Mouse (Mus musculus) olfactory bulb, adult 2 months (tissue): Measurements from ENCODE around the gene Chchd6. TPM values are rescaled to one million over a fixed set of nuclear protein-coding genes. Genes with fewer than 3 reads are reported as not detected.

Source experiments
- H3K27ac ChIP-seq: fragments of 200-500 bp; 2 replicates; pipeline ENCODE4 v1.5.1; 2012; ENCODE audit warnings: low read depth, low read length; ENCODE audit not compliant: insufficient read depth
- H3K4me1 ChIP-seq: fragments of 200-500 bp; 2 replicates; pipeline ENCODE4 v1.6.1; 2012; ENCODE audit warnings: low read length; ENCODE audit not compliant: control insufficient read depth, insufficient read depth
- H3K4me3 ChIP-seq: fragments of 200-500 bp; 2 replicates; pipeline ENCODE4 v1.5.1; 2012; ENCODE audit warnings: mild to moderate bottlenecking, low read depth, low read length, moderate library complexity; ENCODE audit not compliant: insufficient read depth
- CTCF ChIP-seq: fragments of 200-500 bp; IDR thresholded peaks from 2 replicates; pipeline ENCODE4 v1.5.1; 2012; ENCODE audit warnings: low read depth, mild to moderate bottlenecking, low read length, moderate library complexity; ENCODE audit not compliant: insufficient read depth
- POLR2A ChIP-seq: fragments of 200-500 bp; IDR thresholded peaks from 2 replicates; pipeline ENCODE4 v1.6.1; 2012; ENCODE audit warnings: mild to moderate bottlenecking, low read depth, low read length, moderate library complexity; ENCODE audit not compliant: insufficient read depth
- WGBS: fragments of 180-500 bp; shearing (Covaris S2); methylation state at CpG from one replicate; pipeline ENCODE4 v1.1.7; 2018; 5-methylcytosine and 5-hydroxymethylcytosine counted together
- polyA plus RNA-seq: library from polyadenylated mRNA; stranded (reverse); fragments of >200 nt; gene quantifications from 2 replicates; pipeline ENCODE4 v1.2.4, GENCODE M21; 2012; ENCODE audit warnings: low replicate concordance; ENCODE audit not compliant: missing spikeins, insufficient read depth, insufficient read length

Gene Chchd6
- polyA plus RNA-seq, 1 experiment: not detected

GRCm38 (mm10) chr6:89595777-89596146, 310 bp upstream of the Chchd6 start:
- WGBS: 25% methylated on average over 5 of the region's 5 CpGs
- TF ChIP-seq CTCF: no peak
- TF ChIP-seq POLR2A: no peak
- H3K4me3 ChIP-seq: no peak overlapping the region
- no peak overlapping the region for H3K27ac ChIP-seq
- H3K4me1 ChIP-seq: peaks cover 2% of the 10 kb centered on the region; the same call in 1 of the 2 replicates

- no peak overlapping the region for H3K4me3 ChIP-seq
- no peak overlapping the region for H3K27ac ChIP-seq
- TF ChIP-seq POLR2A (no peak), CTCF (no peak)
- 56% methylated on average over 3 of the region's 3 CpGs for WGBS
- H3K4me1 ChIP-seq: peaks cover 2% of the 10 kb centered on the region; the same call in 1 of the 2 replicates
These were observed 3.4 kb downstream of the Chchd6 start for GRCm38 (mm10) chr6:89592016-89592415.

- peaks cover 2% of the 10 kb centered on the region; the same call in 1 of the 2 replicates for H3K4me1 ChIP-seq
- TF ChIP-seq POLR2A (no peak), CTCF (no peak)
- 65% methylated on average over 3 of the region's 3 CpGs for WGBS
- no peak overlapping the region for H3K27ac ChIP-seq
- no peak overlapping the region for H3K4me3 ChIP-seq
These were observed 3.9 kb downstream of the Chchd6 start for GRCm38 (mm10) chr6:89591531-89591930.

- no peak overlapping the region for H3K4me3 ChIP-seq
- TF ChIP-seq CTCF: no peak
- TF ChIP-seq POLR2A: no peak
- H3K27ac ChIP-seq: no peak overlapping the region
- H3K4me1 ChIP-seq: peaks cover 8% of the 10 kb centered on the region
These were observed 9.8 kb downstream of the Chchd6 start for GRCm38 (mm10) chr6:89585696-89586095.

GRCm38 (mm10) chr6:89584634-89585409, 10.6 kb downstream of the Chchd6 start:
- TF ChIP-seq POLR2A: no peak
- no peak for TF ChIP-seq CTCF
- H3K27ac ChIP-seq: no peak overlapping the region
- WGBS: 16% methylated on average over 5 of the region's 5 CpGs
- H3K4me3 ChIP-seq: no peak overlapping the region
- peaks cover 8% of the 10 kb centered on the region for H3K4me1 ChIP-seq

GRCm38 (mm10) chr6:89583170-89583569, 12.3 kb downstream of the Chchd6 start:
- WGBS: 92% methylated on average over 3 of the region's 3 CpGs
- H3K27ac ChIP-seq: no peak overlapping the region
- H3K4me1 ChIP-seq: peaks cover 8% of the 10 kb centered on the region
- no peak overlapping the region for H3K4me3 ChIP-seq
- TF ChIP-seq CTCF: no peak
- TF ChIP-seq POLR2A: no peak

GRCm38 (mm10) chr6:89574641-89575040, 20.8 kb downstream of the Chchd6 start:
- WGBS: 84% methylated on average over 2 of the region's 2 CpGs
- no peak overlapping the region for H3K27ac ChIP-seq
- TF ChIP-seq CTCF: no peak
- TF ChIP-seq POLR2A: no peak
- no peaks in the 10 kb centered on the region for H3K4me1 ChIP-seq
- no peak overlapping the region for H3K4me3 ChIP-seq

GRCm38 (mm10) chr6:89573768-89574167, 21.7 kb downstream of the Chchd6 start:
- no peak overlapping the region for H3K4me3 ChIP-seq
- no peaks in the 10 kb centered on the region for H3K4me1 ChIP-seq
- 97% methylated on average over 2 of the region's 2 CpGs for WGBS
- no peak for TF ChIP-seq CTCF
- H3K27ac ChIP-seq: no peak overlapping the region

- TF ChIP-seq CTCF (no peak), POLR2A (no peak)
- H3K27ac ChIP-seq: no peak overlapping the region
These were observed 22.4 kb downstream of the Chchd6 start for GRCm38 (mm10) chr6:89572921-89573636.

More at GRCm38 (mm10) chr6:89572921-89573636, 22.4 kb downstream of the Chchd6 start:
- H3K4me1 ChIP-seq: no peaks in the 10 kb centered on the region
- H3K4me3 ChIP-seq: no peak overlapping the region
